Mouse (Mus musculus): ENCODE measurements around the gene Ttpal. TPM values are rescaled to one million over a fixed set of nuclear protein-coding genes. Genes with fewer than 3 reads are reported as not detected.
"Not testable (repeated sequence)": the region's sequence is repeated elsewhere in the genome, so short reads cannot be mapped to it uniquely, and the experiment has no call there.

The Ttpal gene
- polyA plus RNA-seq, 1 experiment from 2014 or later, result 19.9 TPM

DNA sequence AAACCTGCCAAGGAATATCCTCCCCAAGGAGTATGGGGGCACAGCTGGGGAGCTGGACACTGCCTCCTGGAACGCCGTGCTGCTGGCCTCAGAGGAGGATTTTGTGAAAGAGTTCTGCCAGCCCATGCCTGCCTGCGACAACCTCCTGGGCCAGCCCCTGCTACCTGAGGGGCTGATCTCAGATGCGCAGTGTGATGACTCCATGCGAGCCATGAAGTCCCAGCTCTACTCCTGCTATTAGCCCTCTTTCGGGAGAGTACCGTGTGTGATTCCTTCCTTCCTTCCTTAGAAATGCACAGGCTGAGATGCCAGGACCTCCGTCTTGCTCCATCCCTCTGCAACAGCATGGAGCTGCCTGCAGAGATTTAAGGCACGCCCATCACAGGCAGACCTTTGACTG is 13.3 kb downstream of the Ttpal start:
- Histone ChIP-seq H3K9ac (ENCODE audit: low read length) (no peak overlapping the region), H3K27me3 (ENCODE audit: control insufficient read depth, insufficient read depth, low read length) (no peaks in the 10 kb centered on the region), H3K4me1 (replicated peaks; ENCODE audit: control insufficient read depth, insufficient read depth) (no peaks in the 10 kb centered on the region), H3K9me3 (ENCODE audit: control insufficient read depth, low read length) (no peaks in the 10 kb centered on the region), H3K4me3 (ENCODE audit: low read depth, low read length) (no peak overlapping the region), H3K4me2 (replicated peaks; ENCODE audit: low read depth) (no peak overlapping the region), H3K27ac (replicated peaks) (no peak overlapping the region), H3K36me3 (ENCODE audit: control insufficient read depth, insufficient read depth, low read length) (peaks cover 11% of the 10 kb centered on the region)
- ATAC-seq (ENCODE audit: low FRiP score, low TSS enrichment) (no peak), DNase-seq (ENCODE audit: low spot score) (no peak)
- TF ChIP-seq EP300 (optimal IDR thresholded peaks at IDR 0.05) (no peak), CTCF (IDR thresholded peaks at IDR 0.05; ENCODE audit: low read depth) (no peak)
- 89% methylated on average over 9 of the region's 9 CpGs for WGBS

- no peak for TF ChIP-seq EP300 (optimal IDR thresholded peaks at IDR 0.05)
- no peak for TF ChIP-seq CTCF (IDR thresholded peaks at IDR 0.05; ENCODE audit: low read depth)
- Histone ChIP-seq H3K9ac (ENCODE audit: low read length) (no peak overlapping the region), H3K27me3 (ENCODE audit: control insufficient read depth, insufficient read depth, low read length) (no peaks in the 10 kb centered on the region), H3K36me3 (ENCODE audit: control insufficient read depth, insufficient read depth, low read length) (peaks cover 12% of the 10 kb centered on the region), H3K4me2 (replicated peaks; ENCODE audit: low read depth) (no peak overlapping the region), H3K4me1 (replicated peaks; ENCODE audit: control insufficient read depth, insufficient read depth) (no peaks in the 10 kb centered on the region), H3K27ac (replicated peaks) (no peak overlapping the region), H3K4me3 (ENCODE audit: low read depth, low read length) (no peak overlapping the region), H3K9me3 (ENCODE audit: control insufficient read depth, low read length) (no peaks in the 10 kb centered on the region)
- ATAC-seq (ENCODE audit: low FRiP score, low TSS enrichment) (no peak), DNase-seq (ENCODE audit: low spot score) (no peak)
- 83% methylated on average over 4 of the region's 4 CpGs for WGBS
Observed at GRCm38 (mm10) chr2:163615906-163616651, 14.0 kb downstream of the Ttpal start.

- TF ChIP-seq EP300 (optimal IDR thresholded peaks at IDR 0.05) (no peak), CTCF (IDR thresholded peaks at IDR 0.05; ENCODE audit: low read depth) (no peak)
- Histone ChIP-seq H3K27ac (replicated peaks) (no peak overlapping the region), H3K4me2 (replicated peaks; ENCODE audit: low read depth) (no peak overlapping the region), H3K4me1 (replicated peaks; ENCODE audit: control insufficient read depth, insufficient read depth) (no peaks in the 10 kb centered on the region), H3K9ac (ENCODE audit: low read length) (no peak overlapping the region), H3K4me3 (ENCODE audit: low read depth, low read length) (no peak overlapping the region), H3K27me3 (ENCODE audit: control insufficient read depth, insufficient read depth, low read length) (no peaks in the 10 kb centered on the region), H3K36me3 (ENCODE audit: control insufficient read depth, insufficient read depth, low read length) (peaks cover 13% of the 10 kb centered on the region), H3K9me3 (ENCODE audit: control insufficient read depth, low read length) (no peaks in the 10 kb centered on the region)
- no peak for DNase-seq (ENCODE audit: low spot score)
- no peak for ATAC-seq (ENCODE audit: low FRiP score, low TSS enrichment)
- WGBS, result 74% methylated on average over 3 of the region's 3 CpGs
Observed at GRCm38 (mm10) chr2:163616652-163617227, 14.6 kb downstream of the Ttpal start.

- peaks cover 13% of the 10 kb centered on the region for H3K36me3 ChIP-seq (ENCODE audit: control insufficient read depth, insufficient read depth, low read length)
- DNase-seq (ENCODE audit: low spot score), result no peak
- 71% methylated on average over 3 of the region's 3 CpGs for WGBS
- no peaks in the 10 kb centered on the region for H3K4me1 ChIP-seq (replicated peaks; ENCODE audit: control insufficient read depth, insufficient read depth)
- TF ChIP-seq EP300 (optimal IDR thresholded peaks at IDR 0.05), result no peak
- TF ChIP-seq CTCF (IDR thresholded peaks at IDR 0.05; ENCODE audit: low read depth), result no peak
- H3K9me3 ChIP-seq (ENCODE audit: control insufficient read depth, low read length), result no peaks in the 10 kb centered on the region
- no peaks in the 10 kb centered on the region for H3K27me3 ChIP-seq (ENCODE audit: control insufficient read depth, insufficient read depth, low read length)
- no peak overlapping the region for H3K9ac ChIP-seq (ENCODE audit: low read length)
- H3K4me2 ChIP-seq (replicated peaks; ENCODE audit: low read depth), result no peak overlapping the region
- H3K4me3 ChIP-seq (ENCODE audit: low read depth, low read length), result no peak overlapping the region
- no peak overlapping the region for H3K27ac ChIP-seq (replicated peaks)
- no peak for ATAC-seq (ENCODE audit: low FRiP score, low TSS enrichment)
Observed at GRCm38 (mm10) chr2:163617232-163617863, 15.2 kb downstream of the Ttpal start.

DNA sequence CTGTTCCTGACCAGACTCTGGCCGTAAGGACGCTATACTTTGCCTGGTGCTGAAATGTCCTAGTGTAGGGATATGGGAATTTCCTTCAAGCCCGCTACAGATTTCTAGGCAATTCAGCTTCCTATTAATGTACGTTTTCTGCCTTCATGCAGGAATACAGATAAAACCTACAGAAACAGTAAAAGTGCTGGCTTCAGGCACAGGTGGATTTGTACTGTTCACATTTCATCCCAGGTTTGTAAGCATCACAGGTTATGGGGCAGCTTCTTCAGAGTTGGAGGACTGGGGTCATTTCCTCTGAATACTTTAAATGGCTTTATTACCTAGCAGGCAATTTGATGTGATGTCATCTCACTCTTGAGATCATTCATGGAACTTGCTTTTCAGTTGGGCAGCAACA is 15.8 kb downstream of the Ttpal start:
- whole genome bisulfite sequencing, result 94% methylated on average over 4 of the region's 4 CpGs
- ATAC-seq (ENCODE audit: low FRiP score, low TSS enrichment) (no peak), DNase-seq (ENCODE audit: low spot score) (no peak)
- Histone ChIP-seq H3K4me1 (replicated peaks; ENCODE audit: control insufficient read depth, insufficient read depth) (no peaks in the 10 kb centered on the region), H3K9ac (ENCODE audit: low read length) (no peak overlapping the region), H3K36me3 (ENCODE audit: control insufficient read depth, insufficient read depth, low read length) (peaks cover 13% of the 10 kb centered on the region), H3K4me3 (ENCODE audit: low read depth, low read length) (no peak overlapping the region), H3K27ac (replicated peaks) (no peak overlapping the region), H3K27me3 (ENCODE audit: control insufficient read depth, insufficient read depth, low read length) (no peaks in the 10 kb centered on the region), H3K9me3 (ENCODE audit: control insufficient read depth, low read length) (no peaks in the 10 kb centered on the region), H3K4me2 (replicated peaks; ENCODE audit: low read depth) (no peak overlapping the region)
- TF ChIP-seq EP300 (optimal IDR thresholded peaks at IDR 0.05) (no peak), CTCF (IDR thresholded peaks at IDR 0.05; ENCODE audit: low read depth) (no peak)

- WGBS, result 53% methylated on average over 8 of the region's 8 CpGs
- H3K4me3 ChIP-seq (ENCODE audit: low read depth, low read length), result no peak overlapping the region
- H3K9me3 ChIP-seq (ENCODE audit: control insufficient read depth, low read length), result no peaks in the 10 kb centered on the region
- H3K27ac ChIP-seq (replicated peaks), result no peak overlapping the region
- DNase-seq (ENCODE audit: low spot score) (no peak), ATAC-seq (ENCODE audit: low FRiP score, low TSS enrichment) (peak; percentile 77; the same call in 1 of the 2 replicates)
- no peaks in the 10 kb centered on the region for H3K27me3 ChIP-seq (ENCODE audit: control insufficient read depth, insufficient read depth, low read length)
- H3K9ac ChIP-seq (ENCODE audit: low read length), result no peak overlapping the region
- TF ChIP-seq EP300 (optimal IDR thresholded peaks at IDR 0.05), result peak; percentile 29
- no peak for TF ChIP-seq CTCF (IDR thresholded peaks at IDR 0.05; ENCODE audit: low read depth)
- peaks cover 22% of the 10 kb centered on the region for H3K36me3 ChIP-seq (ENCODE audit: control insufficient read depth, insufficient read depth, low read length)
- H3K4me2 ChIP-seq (replicated peaks; ENCODE audit: low read depth), result no peak overlapping the region
- no peaks in the 10 kb centered on the region for H3K4me1 ChIP-seq (replicated peaks; ENCODE audit: control insufficient read depth, insufficient read depth)
Observed at GRCm38 (mm10) chr2:163620451-163620850, 18.3 kb downstream of the Ttpal start.

GRCm38 (mm10) chr2:163621401-163621800 is 19.3 kb downstream of the Ttpal start:
- H3K4me1 ChIP-seq (replicated peaks; ENCODE audit: control insufficient read depth, insufficient read depth); H3K9ac ChIP-seq (ENCODE audit: low read length); H3K4me3 ChIP-seq (ENCODE audit: low read depth, low read length); H3K9me3 ChIP-seq (ENCODE audit: control insufficient read depth, low read length); H3K27ac ChIP-seq (replicated peaks); DNase-seq (ENCODE audit: low spot score); H3K4me2 ChIP-seq (replicated peaks; ENCODE audit: low read depth); ATAC-seq (ENCODE audit: low FRiP score, low TSS enrichment); H3K27me3 ChIP-seq (ENCODE audit: control insufficient read depth, insufficient read depth, low read length): not testable (repeated sequence)
- peaks cover 31% of the 10 kb centered on the region for H3K36me3 ChIP-seq (ENCODE audit: control insufficient read depth, insufficient read depth, low read length)
- WGBS, result 89% methylated on average over 3 of the region's 3 CpGs

Data from stomach, postnatal 0 days (tissue).